25 mouse cellular contexts compared by ENCODE assay signal in the genomic region with DNA sequence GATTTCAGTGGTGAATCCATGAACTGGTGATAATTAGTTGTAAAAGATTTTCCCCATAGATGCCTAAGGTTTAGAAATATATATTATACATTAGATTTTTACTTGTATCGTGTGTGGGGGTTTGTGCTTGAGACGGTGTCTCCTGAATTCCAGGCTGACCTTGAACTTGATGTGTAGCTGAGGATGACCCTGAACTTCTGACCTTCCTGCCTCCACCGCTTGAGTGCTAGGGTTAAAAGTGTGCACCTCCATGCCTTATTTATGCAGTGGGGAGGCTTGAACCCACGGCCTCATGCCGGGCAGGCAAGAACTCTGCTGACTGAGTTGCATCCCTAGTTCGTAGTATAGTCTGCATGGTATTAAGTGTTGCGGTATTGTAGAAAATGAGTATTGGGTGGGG.
"Had no signal": no experiment of that assay in that cellular context is flagged by ENCODE, and none has a peak within 500 bp of the region (broad histone marks: within the 10 kb centered on the region; RNA-seq: fewer than 3 reads in every experiment).

No protein-coding gene starts in this region.

- H3K36me3 ChIP-seq: embryonic facial prominence, embryonic 10.5 days; embryonic facial prominence, embryonic 12.5 days; embryonic facial prominence, embryonic 13.5 days; embryonic facial prominence, embryonic 15.5 days; forebrain, embryonic 10.5 days; forebrain, embryonic 15.5 days; heart, embryonic 10.5 days had no signal

- H3K27me3 ChIP-seq: embryonic facial prominence, embryonic 12.5 days; embryonic facial prominence, embryonic 13.5 days; embryonic facial prominence, embryonic 15.5 days; forebrain, embryonic 13.5 days; forebrain, embryonic 15.5 days had no signal

- H3K9ac ChIP-seq: embryonic facial prominence, embryonic 12.5 days; embryonic facial prominence, embryonic 13.5 days; embryonic facial prominence, embryonic 15.5 days; forebrain, embryonic 13.5 days; forebrain, embryonic 15.5 days; forebrain, postnatal 0 days had no signal

- H3K27ac ChIP-seq: embryonic facial prominence, embryonic 12.5 days; embryonic facial prominence, embryonic 13.5 days; embryonic facial prominence, embryonic 15.5 days; forebrain, embryonic 10.5 days; forebrain, embryonic 13.5 days; forebrain, embryonic 15.5 days; gastrocnemius, adult 2 months; heart, adult 2 months; heart, embryonic 10.5 days had no signal

- H3K9me3 ChIP-seq: forebrain, embryonic 13.5 days had no signal

- DNase-seq: cerebellum, adult 9-10 months; cerebellum, adult 9-11 months; cerebellum, postnatal 10 days; cerebellum, postnatal 14 days; cerebellum, postnatal 36 days; embryo, embryonic 11 days; forebrain, postnatal 0 days; gastrocnemius, adult 2 months; gastrocnemius, postnatal 10 days; gastrocnemius, postnatal 14 days; gastrocnemius, postnatal 25 days; gastrocnemius, postnatal 36 days; heart, adult 18-20 months; heart, adult 2 months had no signal

- H3K4me3 ChIP-seq: embryonic facial prominence, embryonic 10.5 days; embryonic facial prominence, embryonic 12.5 days; embryonic facial prominence, embryonic 13.5 days; embryonic facial prominence, embryonic 15.5 days; erythroblast, embryonic 14.5 days; forebrain, embryonic 10.5 days; forebrain, embryonic 13.5 days; forebrain, embryonic 15.5 days; gastrocnemius, adult 2 months; heart, adult 2 months; heart, embryonic 10.5 days had no signal

- H3K4me1 ChIP-seq: forebrain, embryonic 15.5 days had no signal

- H3K4me2 ChIP-seq: embryonic facial prominence, embryonic 12.5 days; embryonic facial prominence, embryonic 13.5 days; embryonic facial prominence, embryonic 15.5 days; forebrain, embryonic 13.5 days; forebrain, embryonic 15.5 days; heart, embryonic 11.5 days had no signal

- ATAC-seq: forebrain, embryonic 13.5 days; forebrain, embryonic 14.5 days; forebrain, embryonic 15.5 days; forebrain, postnatal 0 days had no signal
